Comparison of ENCODE assay signal across 8 mouse cellular contexts in genomic region chr2:118695677-118696232, GRCm38 (mm10). TPM values are rescaled to one million over a fixed set of nuclear protein-coding genes. Genes with fewer than 3 reads are reported as not detected.
DNase-seq lines count a peak whose midpoint lies in the region; ATAC-seq and TF ChIP-seq lines count a peak whose summit lies in the region.

No protein-coding gene starts in this region.

- H3K4me3 ChIP-seq in intestine, postnatal 0 days (ENCODE audit: low read depth, low read length) = no peak overlapping the region
- H3K4me3 ChIP-seq in intestine, embryonic 15.5 days (replicated peaks) = no peak overlapping the region
- H3K4me3 ChIP-seq in forebrain, embryonic 14.5 days (ENCODE audit: low read depth, low read length) = no peak overlapping the region

- peaks cover 10% of the 10 kb centered on the region for H3K27me3 ChIP-seq in intestine, postnatal 0 days (replicated peaks; ENCODE audit: control insufficient read depth, insufficient read depth, low read length)
- peaks cover 3% of the 10 kb centered on the region for H3K27me3 ChIP-seq in intestine, embryonic 15.5 days (replicated peaks)
- peaks cover 19% of the 10 kb centered on the region for H3K27me3 ChIP-seq in forebrain, embryonic 14.5 days (replicated peaks; ENCODE audit: control insufficient read depth, insufficient read depth, low read length)

- 33% methylated on average over 11 of the region's 11 CpGs for WGBS in intestine, postnatal 0 days
- WGBS in intestine, embryonic 15.5 days = 37% methylated on average over 11 of the region's 11 CpGs
- whole genome bisulfite sequencing in forebrain, embryonic 14.5 days = 37% methylated on average over 11 of the region's 11 CpGs

- no peaks in the 10 kb centered on the region for H3K36me3 ChIP-seq in intestine, postnatal 0 days (ENCODE audit: control insufficient read depth, insufficient read depth)
- H3K36me3 ChIP-seq in intestine, embryonic 15.5 days = no peaks in the 10 kb centered on the region
- 0 out of 2 replicates have a peak, but pooled peaks cover 2% of the 10 kb centered on the region for H3K36me3 ChIP-seq in forebrain, embryonic 14.5 days (ENCODE audit: control insufficient read depth, insufficient read depth, low read length)

- H3K9ac ChIP-seq in intestine, postnatal 0 days (ENCODE audit: low read depth, low read length) = no peak overlapping the region
- no peak overlapping the region for H3K9ac ChIP-seq in intestine, embryonic 15.5 days
- H3K9ac ChIP-seq in forebrain, embryonic 14.5 days (ENCODE audit: low read length) = no peak overlapping the region

- ATAC-seq in intestine, postnatal 0 days = no peak
- ATAC-seq in intestine, embryonic 15.5 days = no peak
- ATAC-seq in forebrain, embryonic 14.5 days = peak; percentile 36; the same call in 1 of the 2 replicates

- no peaks in the 10 kb centered on the region for H3K4me1 ChIP-seq in intestine, postnatal 0 days (replicated peaks; ENCODE audit: control insufficient read depth, insufficient read depth, low read length)
- peaks cover 22% of the 10 kb centered on the region for H3K4me1 ChIP-seq in intestine, embryonic 15.5 days (replicated peaks)
- peaks cover 4% of the 10 kb centered on the region; the same call in 1 of the 2 replicates for H3K4me1 ChIP-seq in forebrain, embryonic 14.5 days (ENCODE audit: control insufficient read depth, insufficient read depth, low read length)

- H3K27ac ChIP-seq in intestine, postnatal 0 days (ENCODE audit: low read depth, low read length) = no peak overlapping the region
- no peak overlapping the region for H3K27ac ChIP-seq in intestine, embryonic 15.5 days
- H3K27ac ChIP-seq in forebrain, embryonic 14.5 days (ENCODE audit: low read depth, low read length) = no peak overlapping the region

- no peak overlapping the region for H3K4me2 ChIP-seq in intestine, postnatal 0 days (replicated peaks; ENCODE audit: low read depth)
- H3K4me2 ChIP-seq in intestine, embryonic 15.5 days (replicated peaks) = no peak overlapping the region
- no peak overlapping the region for H3K4me2 ChIP-seq in forebrain, embryonic 14.5 days (ENCODE audit: low read length)

- peak; percentile 85 for TF ChIP-seq CTCF in intestine, postnatal 0 days (IDR thresholded peaks at IDR 0.05; ENCODE audit: low read depth)

- no peaks in the 10 kb centered on the region for H3K9me3 ChIP-seq in intestine, postnatal 0 days (ENCODE audit: control insufficient read depth)
- no peaks in the 10 kb centered on the region for H3K9me3 ChIP-seq in intestine, embryonic 15.5 days
- no peaks in the 10 kb centered on the region for H3K9me3 ChIP-seq in forebrain, embryonic 14.5 days (replicated peaks; ENCODE audit: control insufficient read depth, low read length)

- DNase-seq in CD8-positive naive resting alpha-beta T cell, adult 2 months (ENCODE audit: low read depth in 2 of 2, low spot score in 2 of 2) = peak; percentile 38 to 66
- DNase-seq in c-Kit-positive CD71-negative TER-119-negative erythroid progenitor cells, embryonic 14.5 days (ENCODE audit: low read depth) = peak; percentile 78
- DNase-seq in forebrain, embryonic 14.5 days (ENCODE audit: low spot score) = peak; percentile 83
- DNase-seq in left cerebral cortex, postnatal 4 days = peak; percentile 46
- peak; percentile 46 to 66 for DNase-seq in natural killer cell, adult 2 months (ENCODE audit: low spot score in 2 of 2)
- DNase-seq in urinary bladder, adult 2 months (ENCODE audit: low spot score) = no peak

- intact Hi-C loops in left cerebral cortex, postnatal 4 days (cut with DNase I) = loop anchor here (5.0 kb wide), 1 partner anchor 58 kb away; no protein-coding TSS in a partner anchor

RNA-seq across cellular contexts. Expression of gene Ankrd63, which starts 8.0 kb away (rescaled TPM):
- polyA plus RNA-seq in intestine, postnatal 0 days (2015; fragmentation: Nextera tagmentation; extraction: Ambion mirVana) = 0.63 and 0.65 TPM in 2 replicates
- polyA plus RNA-seq in intestine, embryonic 15.5 days (2015; fragmentation: Nextera tagmentation; extraction: Ambion mirVana) = 0.30 TPM in 2 replicates
- 0.28 and 0.41 TPM in 2 replicates for polyA plus RNA-seq in forebrain, embryonic 14.5 days (2014; fragmentation: Nextera tagmentation; extraction: Ambion mirVana)
- total RNA-seq in left cerebral cortex, postnatal 4 days (2021) = 1 to 10 TPM; 2.2 to 2.5 TPM
- polyA plus RNA-seq in urinary bladder, adult 2 months (2012; rRNA removed) = 0.69 and 0.93 TPM in 2 replicates

RNA-seq across cellular contexts. Expression of gene Plcb2, which starts 32.5 kb away (rescaled TPM):
- 0.59 and 0.76 TPM in 2 replicates for polyA plus RNA-seq in intestine, postnatal 0 days (2015; fragmentation: Nextera tagmentation; extraction: Ambion mirVana)
- 1.2 and 1.6 TPM in 2 replicates for polyA plus RNA-seq in intestine, embryonic 15.5 days (2015; fragmentation: Nextera tagmentation; extraction: Ambion mirVana)
- 0.48 and 0.57 TPM in 2 replicates for polyA plus RNA-seq in forebrain, embryonic 14.5 days (2014; fragmentation: Nextera tagmentation; extraction: Ambion mirVana)
- 1 to 10 TPM; 1.8 to 2.1 TPM for total RNA-seq in left cerebral cortex, postnatal 4 days (2021)
- 2.6 and 3.0 TPM in 2 replicates for polyA plus RNA-seq in urinary bladder, adult 2 months (2012; rRNA removed)

RNA-seq across cellular contexts. Expression of gene Pak6, which starts 32.7 kb away (rescaled TPM):
- 0.90 and 1.4 TPM in 2 replicates for polyA plus RNA-seq in intestine, postnatal 0 days (2015; fragmentation: Nextera tagmentation; extraction: Ambion mirVana)
- polyA plus RNA-seq in intestine, embryonic 15.5 days (2015; fragmentation: Nextera tagmentation; extraction: Ambion mirVana) = 1.8 and 1.9 TPM in 2 replicates
- polyA plus RNA-seq in forebrain, embryonic 14.5 days (2014; fragmentation: Nextera tagmentation; extraction: Ambion mirVana) = 14.0 and 18.7 TPM in 2 replicates
- 100 to 1,000 TPM; 142 to 154 TPM for total RNA-seq in left cerebral cortex, postnatal 4 days (2021)
- 12.3 and 12.7 TPM in 2 replicates for polyA plus RNA-seq in urinary bladder, adult 2 months (2012; rRNA removed)

RNA-seq across cellular contexts. Expression of gene Inafm2, which starts 49.8 kb away (rescaled TPM):
- 24.7 and 26.2 TPM in 2 replicates for polyA plus RNA-seq in intestine, postnatal 0 days (2015; fragmentation: Nextera tagmentation; extraction: Ambion mirVana)
- polyA plus RNA-seq in intestine, embryonic 15.5 days (2015; fragmentation: Nextera tagmentation; extraction: Ambion mirVana) = 21.0 and 23.4 TPM in 2 replicates
- 32.1 and 33.7 TPM in 2 replicates for polyA plus RNA-seq in forebrain, embryonic 14.5 days (2014; fragmentation: Nextera tagmentation; extraction: Ambion mirVana)
- 10 to 100 TPM; 17.8 to 19.7 TPM for total RNA-seq in left cerebral cortex, postnatal 4 days (2021)
- 35.9 and 38.5 TPM in 2 replicates for polyA plus RNA-seq in urinary bladder, adult 2 months (2012; rRNA removed)
